In the genomic region with DNA sequence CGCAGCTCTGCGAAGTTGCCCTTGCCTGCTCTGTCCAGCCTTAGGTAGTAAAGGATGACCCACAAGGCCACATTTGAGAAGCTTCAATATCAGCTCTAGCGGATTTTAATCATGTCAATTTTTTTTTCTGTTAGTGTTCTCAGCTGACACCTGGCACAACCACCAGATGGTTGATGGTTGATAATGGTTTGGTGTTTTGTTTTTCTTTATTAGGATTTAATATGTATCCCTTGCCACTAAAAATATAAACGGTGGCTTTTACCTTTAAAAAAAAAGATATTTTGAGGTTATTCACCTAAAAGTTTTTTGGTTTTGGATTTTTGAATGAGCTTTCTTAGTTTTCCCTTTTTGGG, we compare ENCODE assay signal across 8 mouse cellular contexts. TPM values are rescaled to one million over a fixed set of nuclear protein-coding genes. Genes with fewer than 3 reads are reported as not detected.
DNase-seq lines count a peak whose midpoint lies in the region; ATAC-seq and TF ChIP-seq lines count a peak whose summit lies in the region.

No protein-coding gene starts in this region.

- H3K9ac ChIP-seq in liver, embryonic 11.5 days (ENCODE audit: low read depth, low read length): peak overlapping the region; percentile 83
- H3K9ac ChIP-seq in stomach, embryonic 16.5 days (ENCODE audit: low read length): peak overlapping the region; percentile 94

- intact Hi-C loops in gastrocnemius, postnatal 14 days (cut with DNase I; ENCODE audit: low total_unique reads): no loop called here

- peak overlapping the region; percentile 88 for H3K4me3 ChIP-seq in erythroblast, embryonic 14.5 days (replicated peaks)
- H3K4me3 ChIP-seq in spleen, adult 2 months (ENCODE audit: extremely low read depth, insufficient read depth, insufficient read length): peak overlapping the region; percentile 93
- H3K4me3 ChIP-seq in liver, embryonic 11.5 days (ENCODE audit: low read depth, low read length): peak overlapping the region; percentile 92
- peak overlapping the region; percentile 96 for H3K4me3 ChIP-seq in stomach, embryonic 16.5 days (replicated peaks; ENCODE audit: low read length)

- no peaks in the 10 kb centered on the region for H3K9me3 ChIP-seq in erythroblast, embryonic 14.5 days (ENCODE audit: control insufficient read depth, low read length)
- peaks cover 2% of the 10 kb centered on the region; the same call in 1 of the 2 replicates for H3K9me3 ChIP-seq in liver, embryonic 11.5 days (ENCODE audit: control insufficient read depth, low read length)
- H3K9me3 ChIP-seq in stomach, embryonic 16.5 days (replicated peaks; ENCODE audit: control insufficient read depth, low read length): peaks cover 3% of the 10 kb centered on the region

- no peak for TF ChIP-seq POLR2A in spleen, adult 2 months (IDR thresholded peaks at IDR 0.05; ENCODE audit: low read depth, low read length)

- TF ChIP-seq CTCF in spleen, adult 2 months (IDR thresholded peaks at IDR 0.05; ENCODE audit: extremely low read depth, insufficient read depth, insufficient read length, insufficient replicate concordance): no peak

- WGBS in spleen, adult 2 months: under 1% methylated on average over 4 of the region's 4 CpGs
- 4% methylated on average over 4 of the region's 4 CpGs for WGBS in liver, embryonic 11.5 days
- WGBS in stomach, embryonic 16.5 days: 5% methylated on average over 4 of the region's 4 CpGs

- H3K27ac ChIP-seq in spleen, adult 2 months (ENCODE audit: insufficient read depth, low read length): peak overlapping the region; percentile 99; the same call in 1 of the 2 replicates
- H3K27ac ChIP-seq in liver, embryonic 11.5 days (ENCODE audit: low read depth, low read length): peak overlapping the region; percentile 92; the same call in 1 of the 2 replicates
- peak overlapping the region; percentile 99 for H3K27ac ChIP-seq in stomach, embryonic 16.5 days (ENCODE audit: low read length)

- no peak for ATAC-seq in erythroblast, adult 5-6 weeks (replicated peaks; ENCODE audit: low FRiP score, poor library complexity, severe bottlenecking)
- ATAC-seq in liver, embryonic 11.5 days (replicated peaks; ENCODE audit: low FRiP score): no peak
- no peak for ATAC-seq in stomach, embryonic 16.5 days (ENCODE audit: insufficient read depth, low FRiP score)

- DNase-seq in spleen, adult 2 months (ENCODE audit: low read depth in 1 of 2, low spot score in 2 of 2): no peak
- DNase-seq in spleen, adult 12 weeks (ENCODE audit: low spot score): no peak
- no peak for DNase-seq in liver, embryonic 11.5 days (ENCODE audit: low spot score)
- no peak for DNase-seq in gastrocnemius, postnatal 14 days
- DNase-seq in layer of hippocampus, adult 9-11 months: no peak

- H3K27me3 ChIP-seq in erythroblast, embryonic 14.5 days (ENCODE audit: control insufficient read depth): no peaks in the 10 kb centered on the region
- H3K27me3 ChIP-seq in spleen, adult 2 months (ENCODE audit: control insufficient read depth, insufficient read depth, low read length): no peaks in the 10 kb centered on the region
- no peaks in the 10 kb centered on the region for H3K27me3 ChIP-seq in liver, embryonic 11.5 days (replicated peaks; ENCODE audit: control insufficient read depth, insufficient read depth, low read length)
- no peaks in the 10 kb centered on the region for H3K27me3 ChIP-seq in stomach, embryonic 16.5 days (ENCODE audit: control insufficient read depth, insufficient read depth, low read length)

- peak overlapping the region; percentile 87 for H3K4me2 ChIP-seq in liver, embryonic 11.5 days
- H3K4me2 ChIP-seq in stomach, embryonic 16.5 days (ENCODE audit: low read depth, low read length): peak overlapping the region; percentile 57

- peaks cover 2% of the 10 kb centered on the region for H3K36me3 ChIP-seq in erythroblast, embryonic 14.5 days (ENCODE audit: control insufficient read depth)
- peaks cover 4% of the 10 kb centered on the region for H3K36me3 ChIP-seq in spleen, adult 2 months (ENCODE audit: control insufficient read depth, insufficient read depth, low read length)
- H3K36me3 ChIP-seq in liver, embryonic 11.5 days (ENCODE audit: control insufficient read depth, insufficient read depth, low read length): peaks cover 5% of the 10 kb centered on the region
- peaks cover 8% of the 10 kb centered on the region for H3K36me3 ChIP-seq in stomach, embryonic 16.5 days (ENCODE audit: control insufficient read depth, insufficient read depth, low read length)

- peaks cover 20% of the 10 kb centered on the region for H3K4me1 ChIP-seq in erythroblast, embryonic 14.5 days (ENCODE audit: control insufficient read depth)
- peaks cover 2% of the 10 kb centered on the region for H3K4me1 ChIP-seq in spleen, adult 2 months (ENCODE audit: control insufficient read depth, insufficient read depth, insufficient read length)
- H3K4me1 ChIP-seq in liver, embryonic 11.5 days (replicated peaks; ENCODE audit: control insufficient read depth, insufficient read depth, low read length): no peaks in the 10 kb centered on the region
- H3K4me1 ChIP-seq in stomach, embryonic 16.5 days (ENCODE audit: control insufficient read depth, insufficient read depth, low read length): peaks cover 3% of the 10 kb centered on the region; the same call in 1 of the 2 replicates

RNA-seq across cellular contexts. Expression of a gene that starts 1.0 kb away (rescaled TPM):
- 0.43 and 0.48 TPM in 2 replicates for polyA plus RNA-seq in erythroblast, embryonic 14.5 days (2012)
- 52.1 and 62.5 TPM in 2 replicates for total RNA-seq in erythroblast, adult 5-6 weeks (2015; ENCODE audit: low replicate concordance)
- total RNA-seq in erythroblast, adult 5-6 weeks (2017; ENCODE audit: low replicate concordance): 39.6 and 44.5 TPM in 2 replicates
- 12.1 and 15.1 TPM in 2 replicates for polyA plus RNA-seq in spleen, adult 2 months (2012; rRNA removed)
- 9.8 and 10.9 TPM in 2 replicates for polyA plus RNA-seq in liver, embryonic 11.5 days (2014; fragmentation: Nextera tagmentation; extraction: Ambion mirVana)
- polyA plus RNA-seq in stomach, embryonic 16.5 days (2015; fragmentation: Nextera tagmentation; extraction: Ambion mirVana): 19.1 and 20.3 TPM in 2 replicates
- 100 to 1,000 TPM; 163 to 199 TPM for total RNA-seq in gastrocnemius, postnatal 14 days (2021)

RNA-seq across cellular contexts. Expression of a gene that starts 42.5 kb away (rescaled TPM):
- polyA plus RNA-seq in erythroblast, embryonic 14.5 days (2012): 0.20 and 0.47 TPM in 2 replicates
- 4.4 and 16.5 TPM in 2 replicates for total RNA-seq in erythroblast, adult 5-6 weeks (2015; ENCODE audit: low replicate concordance)
- 5.9 and 12.8 TPM in 2 replicates for total RNA-seq in erythroblast, adult 5-6 weeks (2017; ENCODE audit: low replicate concordance)
- polyA plus RNA-seq in spleen, adult 2 months (2012; rRNA removed): 12.5 and 16.7 TPM in 2 replicates
- 26.3 and 26.8 TPM in 2 replicates for polyA plus RNA-seq in liver, embryonic 11.5 days (2014; fragmentation: Nextera tagmentation; extraction: Ambion mirVana)
- 24.7 and 26.6 TPM in 2 replicates for polyA plus RNA-seq in stomach, embryonic 16.5 days (2015; fragmentation: Nextera tagmentation; extraction: Ambion mirVana)
- total RNA-seq in gastrocnemius, postnatal 14 days (2021): 10 to 100 TPM; 12.4 to 12.5 TPM
